Mouse (Mus musculus) kidney, postnatal 36 days (tissue): ENCODE results near the gene Chtop.

Experiments
- DNase-seq, 2 experiments: peaks; one replicate each; pipeline ENCODE4 v3.0.0; 2021 to 2022; ENCODE audit warnings: mixed read lengths in 2 of 2

Chtop gene

DNA sequence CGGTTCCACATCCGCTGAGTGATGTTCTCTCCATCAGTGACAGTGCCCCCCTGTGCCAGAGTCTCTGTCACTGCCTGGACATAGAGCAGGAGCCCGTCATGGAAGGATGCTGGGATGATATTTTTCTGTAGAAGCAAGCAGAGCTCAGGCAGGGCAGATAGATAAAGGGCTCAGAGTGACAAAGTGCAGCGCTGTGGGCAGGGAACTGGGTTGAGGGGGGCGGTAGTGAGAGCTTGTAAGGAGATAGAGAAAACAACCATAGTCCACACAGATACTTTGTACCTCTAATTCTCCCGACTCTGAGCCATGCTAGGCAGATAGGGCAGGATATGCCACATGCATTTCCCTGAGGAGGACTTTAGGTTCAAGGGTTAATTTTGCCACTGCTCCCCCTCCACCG, 46.7 kb downstream of the Chtop start:
- no peak for DNase-seq

DNA sequence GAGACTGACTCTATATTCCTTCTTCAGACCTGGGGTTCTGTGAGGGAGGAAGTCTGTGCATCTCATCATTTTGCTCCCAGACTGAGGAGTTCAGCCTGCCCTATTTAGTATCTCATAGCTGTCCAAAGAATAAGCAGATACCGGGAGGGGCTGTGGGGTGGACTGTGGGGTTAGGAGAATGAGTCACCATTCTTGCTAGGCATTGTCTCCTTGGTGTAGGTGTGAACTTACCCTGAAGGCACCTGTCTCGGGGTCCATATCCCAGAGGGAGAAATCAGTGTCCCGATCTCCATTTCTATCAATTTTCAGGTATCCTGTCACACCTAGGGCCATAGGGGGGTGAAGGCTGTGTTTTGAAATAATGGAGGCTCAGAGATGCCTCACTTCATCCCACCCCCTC, 47.4 kb downstream of the Chtop start:
- no peak for DNase-seq

DNA sequence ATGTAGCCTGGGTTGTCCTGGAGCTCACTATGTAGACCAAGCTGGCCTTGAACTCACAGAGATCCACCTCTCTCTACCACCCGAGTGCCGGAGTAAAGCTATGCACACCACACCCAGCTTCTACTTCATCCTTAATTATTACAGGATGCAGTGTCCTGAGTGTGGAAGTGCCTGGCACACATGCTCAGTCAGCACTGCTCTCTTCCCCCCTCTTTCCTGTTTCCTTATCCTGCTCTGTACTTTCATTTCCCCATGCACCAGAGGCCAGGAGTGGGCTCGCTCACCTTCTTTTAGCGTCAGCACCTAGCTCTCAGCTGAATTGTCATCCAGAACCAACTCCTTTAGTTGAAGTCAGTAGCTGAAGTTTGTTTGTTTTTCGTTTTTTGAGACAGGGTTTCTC, 49.0 kb downstream of the Chtop start:
- DNase-seq = peak in 1 of 2 experiments; percentile 31

DNA sequence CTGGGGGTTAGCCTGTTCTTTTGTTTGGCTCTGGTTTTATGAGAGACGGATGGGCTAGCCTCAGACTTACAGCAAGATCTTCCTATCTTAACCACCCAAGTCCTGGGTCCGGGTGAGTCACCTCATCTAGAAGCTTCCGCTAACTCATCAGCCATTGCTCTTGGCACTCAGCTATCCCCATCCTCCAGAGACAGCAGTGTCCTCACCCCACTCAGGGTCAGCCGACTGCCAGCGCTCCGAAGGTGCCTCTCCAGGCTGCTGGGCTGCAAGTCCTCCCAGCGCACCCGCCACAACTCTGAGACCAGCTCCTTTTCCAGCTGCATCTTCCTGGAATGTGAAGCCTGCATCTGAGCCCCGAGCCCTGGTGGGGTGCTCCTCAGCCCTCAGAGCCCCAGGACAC, 49.6 kb downstream of the Chtop start:
- no peak for DNase-seq

DNA sequence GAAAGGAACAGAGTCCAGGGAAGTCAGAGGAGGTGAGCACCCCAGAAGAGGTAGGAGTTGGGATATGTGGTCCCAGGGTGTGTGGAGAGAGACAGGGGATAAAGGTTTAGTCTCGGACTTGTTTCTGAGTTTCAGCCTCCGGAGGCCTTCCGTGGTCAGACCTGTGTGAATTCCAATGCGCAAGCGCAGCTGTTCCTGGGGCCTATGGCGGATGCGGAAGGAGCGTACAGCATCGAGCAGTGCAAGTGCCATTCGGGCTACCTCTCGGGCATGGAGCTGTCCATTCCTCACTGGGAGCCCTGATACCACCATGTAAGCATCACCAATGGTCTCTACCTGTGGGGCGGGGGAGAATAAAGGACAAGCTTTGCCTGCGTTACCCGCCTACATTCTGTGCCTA, 54.4 kb downstream of the Chtop start:
- DNase-seq = no peak

DNA sequence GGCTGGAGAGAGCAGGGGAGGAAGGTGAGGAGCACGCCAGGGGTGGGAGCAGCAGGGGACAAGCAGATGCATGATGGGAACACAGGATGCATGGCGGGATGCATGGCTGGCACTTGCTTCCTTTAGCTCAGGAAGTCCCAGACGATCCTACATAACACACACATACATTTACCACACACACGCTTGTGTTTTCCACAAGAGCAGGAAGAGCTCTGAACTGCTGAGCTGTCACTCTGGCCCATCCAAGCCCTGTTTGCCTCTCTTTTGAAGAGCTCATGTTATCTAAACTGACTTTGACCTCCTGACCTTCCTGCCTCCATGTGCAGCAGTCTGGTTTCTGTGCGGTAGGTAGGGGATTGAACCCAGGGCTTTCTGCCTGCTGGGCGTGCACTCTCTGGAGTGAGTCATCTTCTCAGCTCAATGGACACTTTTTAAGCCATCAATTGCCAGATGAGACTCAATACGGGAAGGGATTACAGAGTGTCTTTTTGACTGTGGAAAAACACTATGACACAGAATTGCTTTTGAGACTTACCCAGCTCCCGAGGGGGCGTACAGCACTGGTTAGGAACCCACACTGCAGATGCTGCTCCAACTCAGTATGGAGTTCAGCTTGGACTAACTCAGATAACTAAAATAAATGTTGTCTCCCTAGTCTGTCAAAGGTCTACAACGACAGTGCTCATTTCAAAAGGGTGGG, 57.8 kb downstream of the Chtop start:
- DNase-seq = no peak

DNA sequence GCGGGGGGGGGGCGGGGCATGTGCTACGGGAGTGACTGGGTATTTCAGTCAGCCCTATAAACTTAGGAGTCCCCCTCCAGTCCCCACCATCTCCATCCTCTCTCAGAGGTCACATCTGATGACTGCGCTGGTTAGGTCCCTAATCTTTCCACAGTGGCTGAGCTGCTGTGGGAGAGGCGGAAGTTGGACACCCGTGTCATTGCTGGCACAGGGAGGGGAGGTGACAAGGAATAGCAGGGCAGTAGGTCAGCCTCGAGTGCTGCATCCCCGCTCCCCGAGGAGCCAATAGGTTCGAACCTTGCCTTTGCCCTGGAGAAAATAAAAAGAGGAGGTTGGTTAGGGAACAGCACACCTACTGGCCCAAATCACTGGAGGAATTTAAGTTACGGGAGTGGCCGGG, 58.4 kb downstream of the Chtop start:
- no peak for DNase-seq
